Mouse (Mus musculus): ENCODE measurements around the gene Zfp326.

Gene Zfp326

GRCm38 (mm10) chr5:105867841-105868447, 8.4 kb upstream of the Zfp326 start:
- DNase-seq = peak; percentile 93

GRCm38 (mm10) chr5:105868593-105868992, 7.8 kb upstream of the Zfp326 start:
- peak; percentile 93 for DNase-seq

- DNase-seq = peak; percentile 89
Measured at GRCm38 (mm10) chr5:105869739-105870138, 6.6 kb upstream of the Zfp326 start.

- DNase-seq = no peak
Measured at GRCm38 (mm10) chr5:105871140-105871539, 5.2 kb upstream of the Zfp326 start.

- DNase-seq = peak; percentile 51
Measured at GRCm38 (mm10) chr5:105872176-105872575, 4.2 kb upstream of the Zfp326 start.

GRCm38 (mm10) chr5:105872916-105873315, 3.4 kb upstream of the Zfp326 start:
- peak; percentile 80 for DNase-seq

GRCm38 (mm10) chr5:105873774-105874173, 2.6 kb upstream of the Zfp326 start:
- DNase-seq = peak; percentile 51

GRCm38 (mm10) chr5:105874476-105874875, 1.9 kb upstream of the Zfp326 start:
- DNase-seq = peak; percentile 84

GRCm38 (mm10) chr5:105876925-105877774, 785 bp downstream of the Zfp326 start:
- peak; percentile 62 for DNase-seq

GRCm38 (mm10) chr5:105887317-105887716, 11.0 kb downstream of the Zfp326 start:
- no peak for DNase-seq

GRCm38 (mm10) chr5:105898161-105898560, 21.8 kb downstream of the Zfp326 start:
- no peak for DNase-seq

- no peak for DNase-seq
Measured at GRCm38 (mm10) chr5:105909209-105909608, 32.8 kb downstream of the Zfp326 start.

- DNase-seq = no peak
Measured at GRCm38 (mm10) chr5:105909671-105910070, 33.3 kb downstream of the Zfp326 start.

- DNase-seq = no peak
Measured at GRCm38 (mm10) chr5:105911498-105911897, 35.1 kb downstream of the Zfp326 start.

- DNase-seq = no peak
Measured at GRCm38 (mm10) chr5:105917398-105917797, 41.0 kb downstream of the Zfp326 start.

GRCm38 (mm10) chr5:105918289-105918688, 41.9 kb downstream of the Zfp326 start:
- DNase-seq = no peak

- DNase-seq = peak; percentile 69
Measured at GRCm38 (mm10) chr5:105922818-105923487, 46.6 kb downstream of the Zfp326 start.

- DNase-seq = no peak
Measured at GRCm38 (mm10) chr5:105924347-105924746, 48.0 kb downstream of the Zfp326 start.

- DNase-seq = peak; percentile 24
Measured at GRCm38 (mm10) chr5:105925568-105926255, 49.3 kb downstream of the Zfp326 start.

- DNase-seq = peak; percentile 86
Measured at GRCm38 (mm10) chr5:105930282-105930681, 53.9 kb downstream of the Zfp326 start.

- no peak for DNase-seq
Measured at GRCm38 (mm10) chr5:105932392-105932791, 56.0 kb downstream of the Zfp326 start.

GRCm38 (mm10) chr5:105941951-105942350, 65.6 kb downstream of the Zfp326 start:
- peak; percentile 84 for DNase-seq
